Mouse (Mus musculus) liver, adult 2 months (tissue): ENCODE results near the gene Batf2. TPM values are rescaled to one million over a fixed set of nuclear protein-coding genes. Genes with fewer than 3 reads are reported as not detected.

Experiments
- DNase-seq: peaks from one replicate; pipeline ENCODE4 v3.0.0-alpha.2; 2011; ENCODE audit warnings: low read depth, low spot score; ENCODE audit errors: extremely low read depth
- H3K27ac ChIP-seq: fragments of 200-500 bp; replicated peaks from 2 replicates; pipeline ENCODE4 v1.5.1; 2012; ENCODE audit warnings: low read depth, mild to moderate bottlenecking, control low read depth, inconsistent platforms, low read length; ENCODE audit not compliant: insufficient read depth
- H3K27me3 ChIP-seq: fragments of 200-500 bp; 2 replicates; pipeline ENCODE4 v1.6.1; 2012; ENCODE audit warnings: mild to moderate bottlenecking, moderate library complexity, low read length, inconsistent platforms; ENCODE audit not compliant: control insufficient read depth, insufficient read depth
- H3K36me3 ChIP-seq: fragments of 200-500 bp; 2 replicates; pipeline ENCODE4 v1.6.1; 2012; ENCODE audit warnings: low read length, inconsistent platforms; ENCODE audit not compliant: control insufficient read depth, insufficient read depth
- H3K4me1 ChIP-seq: fragments of 200-500 bp; 2 replicates; pipeline ENCODE4 v1.6.1; 2011; ENCODE audit warnings: low read length; ENCODE audit not compliant: control insufficient read depth, insufficient read depth
- H3K4me3 ChIP-seq: fragments of 200-500 bp; 2 replicates; pipeline ENCODE4 v1.5.1; 2011; ENCODE audit warnings: low read depth, mild to moderate bottlenecking, control low read depth, low read length, moderate library complexity; ENCODE audit not compliant: insufficient read depth
- H3K79me2 ChIP-seq: fragments of 200-500 bp; 2 replicates; pipeline ENCODE4 v1.6.1; 2012; ENCODE audit warnings: inconsistent platforms, mild to moderate bottlenecking, low read length, moderate library complexity; ENCODE audit not compliant: control insufficient read depth, insufficient read depth
- H3K9ac ChIP-seq: fragments of 200-500 bp; 2 replicates; pipeline ENCODE4 v1.6.1; 2012; ENCODE audit warnings: low read depth, mild to moderate bottlenecking, control low read depth, inconsistent platforms, low read length
- CTCF ChIP-seq: fragments of 200-500 bp; IDR thresholded peaks from 2 replicates; pipeline ENCODE4 v1.5.1; 2011; ENCODE audit warnings: low read depth, low read length, control low read depth
- POLR2A ChIP-seq: fragments of 200-500 bp; IDR thresholded peaks from 2 replicates; pipeline ENCODE4 v1.6.1; 2011; ENCODE audit warnings: low read length, control low read depth; ENCODE audit not compliant: insufficient read depth; ENCODE audit errors: extremely low read depth
- WGBS: fragments of 180-500 bp; shearing (Covaris S2); methylation state at CpG from one replicate; pipeline ENCODE4 v1.1.7; 2018; 5-methylcytosine and 5-hydroxymethylcytosine counted together
- polyA plus RNA-seq: library from polyadenylated mRNA; depleted of rRNA; stranded (reverse); fragments of >200 nt; gene quantifications from 2 replicates; pipeline ENCODE4 v1.2.3, GENCODE M21; 2012; rRNA removed
- total RNA-seq: library from RNA; depleted of rRNA; stranded (reverse); fragments of >200 nt; gene quantifications from 2 replicates; pipeline ENCODE4 v1.2.3, GENCODE M21; 2014; rRNA removed

Batf2 gene
- total and polyA plus RNA-seq, 2 experiments = 0.74 to 2.4 TPM

GRCm38 (mm10) chr19:6216046-6216705 lies 75.4 kb downstream of the Batf2 start:
- H3K4me1 ChIP-seq = no peaks in the 10 kb centered on the region
- 83% methylated on average over 6 of the region's 6 CpGs for WGBS
- no peak for DNase-seq
- TF ChIP-seq POLR2A (no peak), CTCF (no peak)
- H3K4me3 ChIP-seq = no peak overlapping the region
- no peak overlapping the region for H3K27ac ChIP-seq
- H3K79me2 ChIP-seq = no peaks in the 10 kb centered on the region
- H3K36me3 ChIP-seq = no peaks in the 10 kb centered on the region
- H3K27me3 ChIP-seq = no peaks in the 10 kb centered on the region
- H3K9ac ChIP-seq = no peak overlapping the region

DNA sequence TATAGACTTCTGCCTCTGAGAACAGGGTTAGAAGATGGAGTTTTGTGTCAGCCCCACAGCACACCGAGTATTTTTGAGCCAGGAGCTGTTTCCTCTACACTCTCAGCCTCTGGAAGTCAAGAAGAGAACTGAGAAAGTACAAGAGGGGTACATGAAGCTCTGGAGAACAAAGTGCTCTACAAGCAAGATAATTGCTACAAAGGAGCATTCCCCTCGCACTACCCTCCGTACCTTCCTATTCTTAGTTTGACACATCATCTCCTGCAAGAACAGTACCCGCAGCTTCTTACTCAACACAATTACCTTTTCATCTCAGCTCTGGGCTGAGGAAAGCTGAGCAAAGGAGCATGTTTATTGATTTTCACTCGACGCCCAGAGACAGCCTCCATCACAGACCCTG lies 77.8 kb downstream of the Batf2 start:
- no peaks in the 10 kb centered on the region for H3K36me3 ChIP-seq
- no peak overlapping the region for H3K4me3 ChIP-seq
- H3K27me3 ChIP-seq = no peaks in the 10 kb centered on the region
- H3K79me2 ChIP-seq = no peaks in the 10 kb centered on the region
- no peak overlapping the region for H3K27ac ChIP-seq
- TF ChIP-seq CTCF (no peak), POLR2A (no peak)
- no peaks in the 10 kb centered on the region for H3K4me1 ChIP-seq
- H3K9ac ChIP-seq = no peak overlapping the region
- WGBS = 68% methylated on average over 6 of the region's 6 CpGs
- DNase-seq = no peak

Other genes with a start within 250 kb of the Batf2 start
Only the 30 nearest of the 31 such genes appear.
- 10.3 and 10.7 TPM in 2 replicates for gene Dpf2, start 228.0 kb upstream of the Batf2 start, total RNA-seq
- gene Dpf2, start 228.0 kb upstream of the Batf2 start, polyA plus RNA-seq = 28.8 and 40.0 TPM in 2 replicates
- gene Cdc42ep2, start 216.2 kb upstream of the Batf2 start, total RNA-seq = 1.7 and 2.1 TPM in 2 replicates
- 2.1 and 2.4 TPM in 2 replicates for gene Cdc42ep2, start 216.2 kb upstream of the Batf2 start, polyA plus RNA-seq
- 6.7 and 8.3 TPM in 2 replicates for gene Pola2, start 176.8 kb upstream of the Batf2 start, total RNA-seq
- gene Pola2, start 176.8 kb upstream of the Batf2 start, polyA plus RNA-seq = 10.5 and 14.3 TPM in 2 replicates
- gene Slc22a20, start 154.8 kb upstream of the Batf2 start, total RNA-seq = not detected in 2 replicates
- gene Slc22a20, start 154.8 kb upstream of the Batf2 start, polyA plus RNA-seq = not detected in 2 replicates
- gene Capn1, start 125.1 kb upstream of the Batf2 start, total RNA-seq = 8.0 and 9.9 TPM in 2 replicates
- 10.6 and 12.7 TPM in 2 replicates for gene Capn1, start 125.1 kb upstream of the Batf2 start, polyA plus RNA-seq
- 7.6 and 15.2 TPM in 2 replicates for gene Syvn1, start 94.4 kb upstream of the Batf2 start, total RNA-seq
- gene Syvn1, start 94.4 kb upstream of the Batf2 start, polyA plus RNA-seq = 53.0 and 64.7 TPM in 2 replicates
- 27.1 and 27.2 TPM in 2 replicates for gene Mrpl49, start 83.2 kb upstream of the Batf2 start, total RNA-seq
- gene Mrpl49, start 83.2 kb upstream of the Batf2 start, polyA plus RNA-seq = 13.6 and 16.8 TPM in 2 replicates
- 455 and 560 TPM in 2 replicates for gene Fau, start 83.1 kb upstream of the Batf2 start, total RNA-seq
- 715 and 820 TPM in 2 replicates for gene Fau, start 83.1 kb upstream of the Batf2 start, polyA plus RNA-seq
- gene Znhit2, start 79.8 kb upstream of the Batf2 start, total RNA-seq = 10.9 and 12.6 TPM in 2 replicates
- 52.6 and 52.7 TPM in 2 replicates for gene Znhit2, start 79.8 kb upstream of the Batf2 start, polyA plus RNA-seq
- gene Tm7sf2, start 72.6 kb upstream of the Batf2 start, total RNA-seq = 185 and 210 TPM in 2 replicates
- gene Tm7sf2, start 72.6 kb upstream of the Batf2 start, polyA plus RNA-seq = 433 and 503 TPM in 2 replicates
- gene Vps51, start 63.8 kb upstream of the Batf2 start, total RNA-seq = 16.0 and 19.8 TPM in 2 replicates
- 30.4 and 36.3 TPM in 2 replicates for gene Vps51, start 63.8 kb upstream of the Batf2 start, polyA plus RNA-seq
- gene Tmem262, start 61.0 kb upstream of the Batf2 start, total RNA-seq = not detected in 2 replicates
- not detected in 2 replicates for gene Tmem262, start 61.0 kb upstream of the Batf2 start, polyA plus RNA-seq
- 0.34 and 0.46 TPM in 2 replicates for gene Gm28374, start 58.7 kb upstream of the Batf2 start, total RNA-seq
- gene Gm28374, start 58.7 kb upstream of the Batf2 start, polyA plus RNA-seq = 0.20 TPM in 1 of 2 replicates, not detected in the other
- 7.9 and 11.0 TPM in 2 replicates for gene Zfpl1, start 56.0 kb upstream of the Batf2 start, total RNA-seq
- 45.1 and 49.1 TPM in 2 replicates for gene Zfpl1, start 56.0 kb upstream of the Batf2 start, polyA plus RNA-seq
- 0.28 and 0.47 TPM in 2 replicates for gene Cdca5, start 56.0 kb upstream of the Batf2 start, total RNA-seq
- 0.18 and 0.20 TPM in 2 replicates for gene Cdca5, start 56.0 kb upstream of the Batf2 start, polyA plus RNA-seq
- gene AC131692.1, start 46.6 kb upstream of the Batf2 start, total RNA-seq = not detected in 2 replicates
- not detected in 2 replicates for gene AC131692.1, start 46.6 kb upstream of the Batf2 start, polyA plus RNA-seq
- not detected in 2 replicates for gene Naaladl1, start 35.2 kb upstream of the Batf2 start, total RNA-seq
- gene Naaladl1, start 35.2 kb upstream of the Batf2 start, polyA plus RNA-seq = not detected in 2 replicates
- gene Sac3d1, start 22.3 kb upstream of the Batf2 start, total RNA-seq = 4.0 and 4.9 TPM in 2 replicates
- 19.4 and 22.0 TPM in 2 replicates for gene Sac3d1, start 22.3 kb upstream of the Batf2 start, polyA plus RNA-seq
- gene Snx15, start 12.7 kb upstream of the Batf2 start, total RNA-seq = 7.2 and 10.5 TPM in 2 replicates
- 19.1 and 20.5 TPM in 2 replicates for gene Snx15, start 12.7 kb upstream of the Batf2 start, polyA plus RNA-seq
- 2.5 and 3.0 TPM in 2 replicates for gene Arl2, start 565 bp downstream of the Batf2 start, total RNA-seq
- gene Arl2, start 565 bp downstream of the Batf2 start, polyA plus RNA-seq = 13.9 and 16.3 TPM in 2 replicates
- gene Majin, start 43.4 kb downstream of the Batf2 start, total RNA-seq = not detected in 2 replicates
- gene Majin, start 43.4 kb downstream of the Batf2 start, polyA plus RNA-seq = 0.14 TPM in 1 of 2 replicates, not detected in the other
- gene Gpha2, start 85.4 kb downstream of the Batf2 start, total RNA-seq = 0.27 and 0.28 TPM in 2 replicates
- not detected in 2 replicates for gene Gpha2, start 85.4 kb downstream of the Batf2 start, polyA plus RNA-seq
- gene Ppp2r5b, start 94.9 kb downstream of the Batf2 start, total RNA-seq = 3.2 and 3.3 TPM in 2 replicates
- 12.5 and 14.5 TPM in 2 replicates for gene Ppp2r5b, start 94.9 kb downstream of the Batf2 start, polyA plus RNA-seq
- 9.1 and 16.0 TPM in 2 replicates for gene Atg2a, start 100.7 kb downstream of the Batf2 start, total RNA-seq
- gene Atg2a, start 100.7 kb downstream of the Batf2 start, polyA plus RNA-seq = 26.8 and 32.3 TPM in 2 replicates
- 25.3 and 29.7 TPM in 2 replicates for gene Ehd1, start 135.7 kb downstream of the Batf2 start, total RNA-seq
- 140 and 154 TPM in 2 replicates for gene Ehd1, start 135.7 kb downstream of the Batf2 start, polyA plus RNA-seq
- gene Cdc42bpg, start 165.5 kb downstream of the Batf2 start, total RNA-seq = 3.1 and 4.6 TPM in 2 replicates
- gene Cdc42bpg, start 165.5 kb downstream of the Batf2 start, polyA plus RNA-seq = 6.7 and 7.3 TPM in 2 replicates
- 9.3 and 10.1 TPM in 2 replicates for gene Men1, start 194.0 kb downstream of the Batf2 start, total RNA-seq
- gene Men1, start 194.0 kb downstream of the Batf2 start, polyA plus RNA-seq = 26.6 and 29.4 TPM in 2 replicates
- 12.8 and 17.1 TPM in 2 replicates for gene Map4k2, start 200.2 kb downstream of the Batf2 start, total RNA-seq
- gene Map4k2, start 200.2 kb downstream of the Batf2 start, polyA plus RNA-seq = 33.0 and 39.1 TPM in 2 replicates
- gene Sf1, start 222.7 kb downstream of the Batf2 start, total RNA-seq = 28.5 and 34.8 TPM in 2 replicates
- 45.7 and 62.8 TPM in 2 replicates for gene Sf1, start 222.7 kb downstream of the Batf2 start, polyA plus RNA-seq
- gene Pygm, start 243.4 kb downstream of the Batf2 start, total RNA-seq = 0.94 and 1.6 TPM in 2 replicates
- 1.1 and 2.3 TPM in 2 replicates for gene Pygm, start 243.4 kb downstream of the Batf2 start, polyA plus RNA-seq